Mouse (Mus musculus): ENCODE data around the gene Cnr2. TPM values are rescaled to one million over a fixed set of nuclear protein-coding genes. Genes with fewer than 3 reads are reported as not detected.

The Cnr2 gene
- polyA plus RNA-seq, 1 experiment from 2014 or later, result 0.90 TPM

GRCm38 (mm10) chr4:135967086-135967760 lies 72.0 kb downstream of the Cnr2 start:
- no peak for ATAC-seq (ENCODE audit: insufficient read depth, low FRiP score)

DNA sequence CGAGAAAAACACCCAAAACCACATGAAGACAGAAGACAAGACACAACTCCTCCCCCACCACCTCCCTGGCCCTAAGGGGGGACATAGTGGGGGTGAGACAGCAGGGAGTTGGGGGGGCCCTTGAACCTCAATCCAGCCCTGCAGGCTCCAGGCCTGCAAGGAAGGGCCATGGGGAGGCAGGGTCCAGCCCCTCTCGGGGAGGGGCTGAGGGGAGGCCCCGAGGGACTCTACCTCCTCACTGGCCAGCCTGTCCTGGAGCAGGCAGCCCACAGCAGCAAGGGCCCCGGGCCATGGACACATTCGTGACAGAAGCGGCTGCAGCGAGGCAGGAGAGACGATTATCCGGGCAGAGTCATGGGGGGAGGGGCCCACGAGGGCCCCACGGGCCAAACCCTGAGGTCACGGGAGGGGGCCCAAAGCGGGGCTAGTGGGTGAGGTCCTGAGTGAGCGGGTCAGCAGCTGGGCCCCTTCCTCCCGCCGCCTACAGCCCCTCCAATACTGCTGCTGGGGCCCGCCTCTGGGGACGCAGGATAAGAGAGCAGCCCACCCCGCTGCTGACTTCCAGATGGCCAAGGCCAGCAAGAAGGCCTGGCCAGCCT lies 73.2 kb downstream of the Cnr2 start:
- Histone ChIP-seq H3K9me3 (replicated peaks; ENCODE audit: control insufficient read depth, low read length) (no peaks in the 10 kb centered on the region), H3K27me3 (ENCODE audit: control insufficient read depth, insufficient read depth, low read length) (no peaks in the 10 kb centered on the region), H3K36me3 (ENCODE audit: control insufficient read depth, insufficient read depth, low read length) (peaks cover 29% of the 10 kb centered on the region), H3K9ac (ENCODE audit: low read length) (no peak overlapping the region), H3K27ac (ENCODE audit: low read length) (no peak overlapping the region), H3K4me1 (ENCODE audit: control insufficient read depth, insufficient read depth, low read length) (peaks cover 23% of the 10 kb centered on the region), H3K4me2 (ENCODE audit: low read depth, low read length) (no peak overlapping the region), H3K4me3 (replicated peaks; ENCODE audit: low read length) (no peak overlapping the region)
- WGBS, result 59% methylated on average over 19 of the region's 19 CpGs
- ATAC-seq (ENCODE audit: insufficient read depth, low FRiP score), result no peak

More at GRCm38 (mm10) chr4:135967086-135967760, 72.0 kb downstream of the Cnr2 start:
- Histone ChIP-seq H3K27ac (ENCODE audit: low read length) (no peak overlapping the region), H3K9ac (ENCODE audit: low read length) (no peak overlapping the region), H3K36me3 (ENCODE audit: control insufficient read depth, insufficient read depth, low read length) (peaks cover 29% of the 10 kb centered on the region), H3K27me3 (ENCODE audit: control insufficient read depth, insufficient read depth, low read length) (no peaks in the 10 kb centered on the region), H3K9me3 (replicated peaks; ENCODE audit: control insufficient read depth, low read length) (no peaks in the 10 kb centered on the region), H3K4me1 (ENCODE audit: control insufficient read depth, insufficient read depth, low read length) (peaks cover 26% of the 10 kb centered on the region), H3K4me3 (replicated peaks; ENCODE audit: low read length) (no peak overlapping the region), H3K4me2 (ENCODE audit: low read depth, low read length) (no peak overlapping the region)
- WGBS, result 86% methylated on average over 18 of the region's 18 CpGs

DNA sequence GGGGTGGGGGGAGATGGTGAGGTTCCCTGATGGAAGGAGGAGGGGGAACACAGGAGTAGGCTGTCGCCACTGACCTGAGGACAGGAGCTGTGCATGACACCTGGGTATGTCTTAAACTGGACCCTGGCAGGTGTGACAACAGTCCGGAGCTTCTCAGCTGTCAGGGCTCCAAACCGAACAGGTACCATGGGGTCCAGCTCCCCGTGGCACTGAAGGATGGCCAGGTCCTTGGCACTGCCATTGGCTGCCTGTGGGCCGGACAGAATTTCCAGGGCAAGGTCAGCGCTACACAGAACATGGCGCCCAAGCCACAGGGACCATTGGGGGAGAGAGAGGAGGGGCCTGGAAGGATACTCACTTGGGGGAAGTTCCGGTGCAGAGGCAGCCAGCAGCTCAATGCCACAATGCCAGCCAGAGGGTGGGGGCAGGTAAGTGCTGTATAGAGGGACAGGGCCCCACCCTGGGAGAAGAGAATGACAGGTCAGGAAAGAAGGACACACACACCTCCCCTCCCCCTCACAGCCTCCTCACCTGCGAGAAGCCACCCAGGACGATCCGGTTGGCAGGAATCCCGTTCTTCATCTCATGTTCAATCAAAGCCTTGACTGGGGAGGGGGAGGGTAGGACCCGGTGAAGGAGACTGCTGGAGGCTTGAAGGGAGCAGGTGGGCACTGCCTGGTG lies 74.0 kb downstream of the Cnr2 start:
- Histone ChIP-seq H3K27ac (ENCODE audit: low read length) (no peak overlapping the region), H3K9ac (ENCODE audit: low read length) (no peak overlapping the region), H3K4me3 (replicated peaks; ENCODE audit: low read length) (no peak overlapping the region), H3K9me3 (replicated peaks; ENCODE audit: control insufficient read depth, low read length) (no peaks in the 10 kb centered on the region), H3K4me2 (ENCODE audit: low read depth, low read length) (no peak overlapping the region), H3K27me3 (ENCODE audit: control insufficient read depth, insufficient read depth, low read length) (no peaks in the 10 kb centered on the region), H3K4me1 (ENCODE audit: control insufficient read depth, insufficient read depth, low read length) (peaks cover 22% of the 10 kb centered on the region), H3K36me3 (ENCODE audit: control insufficient read depth, insufficient read depth, low read length) (peaks cover 29% of the 10 kb centered on the region)
- WGBS, result 84% methylated on average over 13 of the region's 13 CpGs
- ATAC-seq (ENCODE audit: insufficient read depth, low FRiP score), result no peak

Other genes with a start within 250 kb of the Cnr2 start
- gene Ifnlr1, start 209.1 kb upstream of the Cnr2 start, polyA plus RNA-seq (2015; fragmentation: Nextera tagmentation; extraction: Ambion mirVana), result 1.6 and 2.6 TPM in 2 replicates
- gene Il22ra1, start 167.2 kb upstream of the Cnr2 start, polyA plus RNA-seq (2015; fragmentation: Nextera tagmentation; extraction: Ambion mirVana), result 2.0 and 2.1 TPM in 2 replicates
- gene Myom3, start 135.7 kb upstream of the Cnr2 start, polyA plus RNA-seq (2015; fragmentation: Nextera tagmentation; extraction: Ambion mirVana), result 0.56 and 3.6 TPM in 2 replicates
- gene Srsf10, start 39.6 kb upstream of the Cnr2 start, polyA plus RNA-seq (2015; fragmentation: Nextera tagmentation; extraction: Ambion mirVana), result 192 and 199 TPM in 2 replicates
- gene Pnrc2, start 21.5 kb upstream of the Cnr2 start, polyA plus RNA-seq (2015; fragmentation: Nextera tagmentation; extraction: Ambion mirVana), result 168 and 169 TPM in 2 replicates
- 98.9 and 132 TPM in 2 replicates for gene Fuca1, start 25.3 kb downstream of the Cnr2 start, polyA plus RNA-seq (2015; fragmentation: Nextera tagmentation; extraction: Ambion mirVana)
- 97.5 and 107 TPM in 2 replicates for gene Hmgcl, start 51.1 kb downstream of the Cnr2 start, polyA plus RNA-seq (2015; fragmentation: Nextera tagmentation; extraction: Ambion mirVana)
- 109 and 136 TPM in 2 replicates for gene Gale, start 68.3 kb downstream of the Cnr2 start, polyA plus RNA-seq (2015; fragmentation: Nextera tagmentation; extraction: Ambion mirVana)
- gene Lypla2, start 77.2 kb downstream of the Cnr2 start, polyA plus RNA-seq (2015; fragmentation: Nextera tagmentation; extraction: Ambion mirVana), result 94.9 and 97.8 TPM in 2 replicates
- gene Pithd1, start 91.9 kb downstream of the Cnr2 start, polyA plus RNA-seq (2015; fragmentation: Nextera tagmentation; extraction: Ambion mirVana), result 39.0 and 44.8 TPM in 2 replicates
- 41.0 and 44.2 TPM in 2 replicates for gene Eloa, start 126.4 kb downstream of the Cnr2 start, polyA plus RNA-seq (2015; fragmentation: Nextera tagmentation; extraction: Ambion mirVana)
- 352 and 411 TPM in 2 replicates for gene Rpl11, start 158.0 kb downstream of the Cnr2 start, polyA plus RNA-seq (2015; fragmentation: Nextera tagmentation; extraction: Ambion mirVana)
- gene Id3, start 248.1 kb downstream of the Cnr2 start, polyA plus RNA-seq (2015; fragmentation: Nextera tagmentation; extraction: Ambion mirVana), result 271 and 285 TPM in 2 replicates